Mouse (Mus musculus): ENCODE measurements at regions not wholly inside any gene's neighbourhood (a gene's known extent, or its start where the extent isn't known, plus 50 kb on each side); places are given as distances from the start of the nearest gene placed in this dataset.
A peak's percentile ranks its signal among the peaks of the same experiment; 100 is the strongest.

GRCm38 (mm10) chr13:5229476-5229875 is 620.5 kb upstream of the Akr1e1 start:
- ATAC-seq, result no peak

- ATAC-seq, result no peak
Measured at GRCm38 (mm10) chr13:5234232-5234631, 625.3 kb upstream of the Akr1e1 start.

GRCm38 (mm10) chr13:5235391-5235790 is 625.9 kb upstream of the Klf6 start:
- no peak for ATAC-seq

- no peak for ATAC-seq
Measured at GRCm38 (mm10) chr13:5240541-5240940, 620.7 kb upstream of the Klf6 start.

- no peak for ATAC-seq
Measured at GRCm38 (mm10) chr13:5242782-5243181, 618.5 kb upstream of the Klf6 start.

- no peak for ATAC-seq
Measured at GRCm38 (mm10) chr13:5248671-5249391, 612.5 kb upstream of the Klf6 start.

- no peak for ATAC-seq
Measured at GRCm38 (mm10) chr13:5257891-5258660, 603.2 kb upstream of the Klf6 start.

- ATAC-seq, result no peak
Measured at GRCm38 (mm10) chr13:5259760-5260159, 601.5 kb upstream of the Klf6 start.

GRCm38 (mm10) chr13:5272506-5273192 is 588.6 kb upstream of the Klf6 start:
- no peak for ATAC-seq

- ATAC-seq, result no peak
Measured at GRCm38 (mm10) chr13:5276564-5276963, 584.7 kb upstream of the Klf6 start.

- no peak for ATAC-seq
Measured at GRCm38 (mm10) chr13:5289753-5290449, 571.4 kb upstream of the Klf6 start.

GRCm38 (mm10) chr13:5302141-5302540 is 559.1 kb upstream of the Klf6 start:
- ATAC-seq, result no peak

- no peak for ATAC-seq
Measured at GRCm38 (mm10) chr13:5306688-5307087, 554.6 kb upstream of the Klf6 start.

GRCm38 (mm10) chr13:5313297-5313696 is 548.0 kb upstream of the Klf6 start:
- peak; percentile 20 for ATAC-seq

GRCm38 (mm10) chr13:5315011-5315410 is 546.3 kb upstream of the Klf6 start:
- ATAC-seq, result no peak

- peak; percentile 34 for ATAC-seq
Measured at GRCm38 (mm10) chr13:5317941-5318856, 543.1 kb upstream of the Klf6 start.

GRCm38 (mm10) chr13:5345712-5346111 is 515.6 kb upstream of the Klf6 start:
- no peak for ATAC-seq

- no peak for ATAC-seq
Measured at GRCm38 (mm10) chr13:5347503-5348469, 513.5 kb upstream of the Klf6 start.

GRCm38 (mm10) chr13:5367058-5367797 is 494.1 kb upstream of the Klf6 start:
- ATAC-seq, result no peak

GRCm38 (mm10) chr13:5370007-5370406 is 491.3 kb upstream of the Klf6 start:
- ATAC-seq, result no peak

Data from CD4-positive, CD25-positive, alpha-beta regulatory T cell, adult 4 months (primary cell).